Comparison of ENCODE assay signal across 13 mouse cellular contexts in the genomic region with DNA sequence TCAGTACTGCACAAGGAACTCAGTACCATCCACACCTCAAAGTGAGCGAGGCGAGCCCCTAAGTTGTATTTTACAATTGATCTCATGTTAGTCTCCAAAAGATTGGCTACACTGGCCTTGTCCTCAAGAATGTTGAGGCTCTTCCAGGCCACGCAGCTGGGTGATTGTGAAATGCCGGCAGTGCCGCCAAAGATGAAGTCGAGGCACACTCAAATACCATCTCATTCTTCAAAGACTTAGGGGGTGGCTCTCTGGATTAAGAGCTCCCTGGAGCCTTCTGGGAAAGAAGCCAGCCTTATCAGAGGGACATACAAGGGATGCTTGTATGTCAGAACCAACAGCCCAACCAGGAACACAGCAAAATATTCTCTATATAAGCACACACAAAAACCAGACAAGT. TPM values are rescaled to one million over a fixed set of nuclear protein-coding genes. Genes with fewer than 3 reads are reported as not detected.
DNase-seq lines count a peak whose midpoint lies in the region; ATAC-seq and TF ChIP-seq lines count a peak whose summit lies in the region.
"Had no signal": no experiment of that assay in that cellular context is flagged by ENCODE, and none has a peak within 500 bp of the region (broad histone marks: within the 10 kb centered on the region; RNA-seq: fewer than 3 reads in every experiment).

No protein-coding gene starts in this region.

- H3K27me3 ChIP-seq in kidney, adult 2 months (replicated peaks; ENCODE audit: control insufficient read depth, insufficient read depth, low read length): no peaks in the 10 kb centered on the region
- no peaks in the 10 kb centered on the region for H3K27me3 ChIP-seq in heart, embryonic 15.5 days
- H3K27me3 ChIP-seq in midbrain, embryonic 16.5 days (ENCODE audit: control insufficient read depth, insufficient read depth, low read depth, low read length): no peaks in the 10 kb centered on the region
- H3K27me3 ChIP-seq: hindbrain, embryonic 15.5 days had no signal

- TF ChIP-seq POLR2A in kidney, adult 2 months (IDR thresholded peaks at IDR 0.05; ENCODE audit: low read depth, low read length): no peak

- no peak for ATAC-seq in heart, embryonic 15.5 days (replicated peaks; ENCODE audit: insufficient number of reproducible peaks, insufficient read depth, low FRiP score, low read depth)
- ATAC-seq in midbrain, embryonic 16.5 days: no peak

- H3K4me2 ChIP-seq in heart, embryonic 15.5 days: no peak overlapping the region
- no peak overlapping the region for H3K4me2 ChIP-seq in midbrain, embryonic 16.5 days (ENCODE audit: low read length)
- H3K4me2 ChIP-seq: hindbrain, embryonic 15.5 days had no signal

- 78% methylated on average over 6 of the region's 6 CpGs for WGBS in kidney, adult 2 months
- WGBS in heart, embryonic 15.5 days: 46% methylated on average over 6 of the region's 6 CpGs
- WGBS in midbrain, embryonic 16.5 days: 78% methylated on average over 6 of the region's 6 CpGs

- H3K9me3 ChIP-seq in heart, embryonic 15.5 days (replicated peaks): no peaks in the 10 kb centered on the region
- H3K9me3 ChIP-seq in midbrain, embryonic 16.5 days (replicated peaks; ENCODE audit: control insufficient read depth, low read length, poor library complexity, severe bottlenecking): no peaks in the 10 kb centered on the region
- H3K9me3 ChIP-seq: hindbrain, embryonic 15.5 days had no signal

- no peaks in the 10 kb centered on the region for H3K36me3 ChIP-seq in kidney, adult 2 months (ENCODE audit: control insufficient read depth, insufficient read depth, low read length)
- peaks cover 11% of the 10 kb centered on the region; the same call in 1 of the 2 replicates for H3K36me3 ChIP-seq in heart, embryonic 15.5 days
- H3K36me3 ChIP-seq in midbrain, embryonic 16.5 days (ENCODE audit: control insufficient read depth, insufficient read depth, low read length): peaks cover 39% of the 10 kb centered on the region

- no peak for TF ChIP-seq CTCF in kidney, adult 2 months (conservative IDR thresholded peaks at IDR 0.05; ENCODE audit: insufficient read depth, insufficient read length, low read depth, low read length)

- no peak overlapping the region for H3K27ac ChIP-seq in kidney, adult 2 months (ENCODE audit: insufficient read depth, low read depth, low read length)
- H3K27ac ChIP-seq in heart, embryonic 15.5 days: peak overlapping the region; percentile 48
- no peak overlapping the region for H3K27ac ChIP-seq in midbrain, embryonic 16.5 days (ENCODE audit: low read length)
- H3K27ac ChIP-seq: hindbrain, embryonic 15.5 days had no signal

- H3K4me3 ChIP-seq in kidney, adult 2 months (ENCODE audit: insufficient read depth, low read depth, low read length): no peak overlapping the region
- H3K4me3 ChIP-seq in heart, embryonic 15.5 days: no peak overlapping the region
- no peak overlapping the region for H3K4me3 ChIP-seq in midbrain, embryonic 16.5 days (ENCODE audit: low read depth, low read length)
- H3K4me3 ChIP-seq: erythroblast, embryonic 14.5 days; hindbrain, embryonic 15.5 days had no signal

- DNase-seq in kidney, adult 2 months: peak; percentile 12
- no peak for DNase-seq in kidney, adult 8-10 months
- peak; percentile 31 for DNase-seq in fibroblast of lung, adult 2 months (ENCODE audit: low read depth)
- peak; percentile 68 for DNase-seq in lung, postnatal 14 days
- DNase-seq in left cerebral cortex, adult 11 months (ENCODE audit: low spot score): no peak
- DNase-seq in thymus, postnatal 36 days: no peak
- DNase-seq: cerebellum, adult 9-11 months; right cerebral cortex, postnatal 14 days had no signal

- H3K4me1 ChIP-seq in kidney, adult 2 months (ENCODE audit: control insufficient read depth, insufficient read depth, low read length): no peaks in the 10 kb centered on the region
- peaks cover 7% of the 10 kb centered on the region; the same call in 1 of the 2 replicates for H3K4me1 ChIP-seq in heart, embryonic 15.5 days (replicated peaks)
- H3K4me1 ChIP-seq in midbrain, embryonic 16.5 days (ENCODE audit: control insufficient read depth, insufficient read depth, low read length): no peaks in the 10 kb centered on the region
- H3K4me1 ChIP-seq: hindbrain, embryonic 15.5 days had no signal

- H3K9ac ChIP-seq in heart, embryonic 15.5 days: no peak overlapping the region
- H3K9ac ChIP-seq in midbrain, embryonic 16.5 days (ENCODE audit: low read depth, low read length): no peak overlapping the region
- H3K9ac ChIP-seq: hindbrain, embryonic 15.5 days had no signal

RNA-seq across cellular contexts. Expression of a gene that starts 7.1 kb away (rescaled TPM):
- 0.12 TPM in 1 of 2 replicates, not detected in the other for polyA plus RNA-seq in kidney, adult 2 months (2012; rRNA removed)
- 0.16 and 0.52 TPM in 2 replicates for polyA plus RNA-seq in heart, embryonic 15.5 days (2015; fragmentation: Nextera tagmentation; extraction: Ambion mirVana)
- 0.82 and 0.99 TPM in 2 replicates for polyA plus RNA-seq in midbrain, embryonic 16.5 days (2015; fragmentation: Nextera tagmentation; extraction: Ambion mirVana)
- polyA plus RNA-seq: erythroblast, embryonic 14.5 days had no signal

RNA-seq across cellular contexts. Expression of a gene that starts 15.7 kb away (rescaled TPM):
- polyA plus RNA-seq in kidney, adult 2 months (2012; rRNA removed): 8.0 and 11.8 TPM in 2 replicates
- 3.0 and 4.8 TPM in 2 replicates for polyA plus RNA-seq in heart, embryonic 15.5 days (2015; fragmentation: Nextera tagmentation; extraction: Ambion mirVana)
- polyA plus RNA-seq in midbrain, embryonic 16.5 days (2015; fragmentation: Nextera tagmentation; extraction: Ambion mirVana): 4.9 and 5.0 TPM in 2 replicates
- polyA plus RNA-seq: erythroblast, embryonic 14.5 days had no signal

RNA-seq across cellular contexts. Expression of a gene that starts 15.9 kb away (rescaled TPM):
- polyA plus RNA-seq in kidney, adult 2 months (2012; rRNA removed): 1.1 TPM in 2 replicates
- 0.15 and 0.32 TPM in 2 replicates for polyA plus RNA-seq in heart, embryonic 15.5 days (2015; fragmentation: Nextera tagmentation; extraction: Ambion mirVana)
- polyA plus RNA-seq in midbrain, embryonic 16.5 days (2015; fragmentation: Nextera tagmentation; extraction: Ambion mirVana): 0.68 and 0.80 TPM in 2 replicates
- polyA plus RNA-seq: erythroblast, embryonic 14.5 days had no signal

RNA-seq across cellular contexts. Expression of a gene that starts 34.3 kb away (rescaled TPM):
- 72.5 and 93.3 TPM in 2 replicates for polyA plus RNA-seq in kidney, adult 2 months (2012; rRNA removed)
- polyA plus RNA-seq in heart, embryonic 15.5 days (2015; fragmentation: Nextera tagmentation; extraction: Ambion mirVana): 31.2 and 41.1 TPM in 2 replicates
- polyA plus RNA-seq in midbrain, embryonic 16.5 days (2015; fragmentation: Nextera tagmentation; extraction: Ambion mirVana): 46.9 and 48.5 TPM in 2 replicates

RNA-seq across cellular contexts. Expression of a gene that starts 50.5 kb away (rescaled TPM):
- polyA plus RNA-seq in kidney, adult 2 months (2012; rRNA removed): not detected in 2 replicates
- polyA plus RNA-seq in heart, embryonic 15.5 days (2015; fragmentation: Nextera tagmentation; extraction: Ambion mirVana): 0.16 TPM in 1 of 2 replicates, not detected in the other
- polyA plus RNA-seq in midbrain, embryonic 16.5 days (2015; fragmentation: Nextera tagmentation; extraction: Ambion mirVana): 3.2 and 3.5 TPM in 2 replicates
- polyA plus RNA-seq: erythroblast, embryonic 14.5 days; liver, embryonic 16.5 days had no signal

Comparison
In these comparisons a context has a peak if more than half of its experiments do, and no peak if none do; other contexts are left out.
1. DNase-seq: peak in kidney, adult 2 months (single experiment), fibroblast of lung, adult 2 months (single experiment) and lung, postnatal 14 days (single experiment); none in kidney, adult 8-10 months (0 of 2), left cerebral cortex, adult 11 months (single experiment) and thymus, postnatal 36 days (0 of 2).